Mouse (Mus musculus): Measurements from ENCODE around the gene Ndel1. TPM values are rescaled to one million over a fixed set of nuclear protein-coding genes. Genes with fewer than 3 reads are reported as not detected.

The Ndel1 gene
- polyA plus RNA-seq, 1 experiment from 2014 or later, result 70.3 TPM

DNA sequence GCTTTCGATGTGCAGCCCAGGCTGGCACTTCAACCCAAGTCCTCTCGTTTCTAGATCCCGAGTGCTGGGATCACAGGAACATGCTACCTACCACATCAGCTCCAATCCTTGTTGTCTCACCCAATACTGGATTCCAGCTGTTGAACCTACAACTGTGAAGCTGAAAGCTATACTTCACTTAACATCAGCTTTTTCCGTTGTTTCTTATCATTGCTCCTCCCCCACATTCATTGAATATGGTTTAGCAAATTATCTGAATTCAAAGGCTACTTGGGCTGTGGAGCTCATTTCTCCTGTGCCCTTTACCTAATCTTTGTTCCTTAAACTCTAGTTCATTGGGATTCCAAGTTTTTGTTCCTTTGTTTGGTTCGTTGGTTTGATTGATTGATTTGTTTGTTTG is 7.2 kb upstream of the Ndel1 start:
- POLR2A ChIA-PET, result no interaction called here
- CTCF ChIA-PET, result no interaction called here
- in situ Hi-C loops (cut with MboI; ENCODE audit: low pct_unique_long_range_greater_than_20kb), result loop anchor here (5.0 to 10.0 kb wide), 2 partner anchors 47 to 304 kb away; no protein-coding TSS in a partner anchor
- DNase-seq (ENCODE audit: low read depth, low spot score), result no peak
- TF ChIP-seq CTCF (IDR thresholded peaks at IDR 0.05), result no peak
- ATAC-seq, result no peak
- H3K27me3 ChIP-seq, result no peaks in the 10 kb centered on the region

DNA sequence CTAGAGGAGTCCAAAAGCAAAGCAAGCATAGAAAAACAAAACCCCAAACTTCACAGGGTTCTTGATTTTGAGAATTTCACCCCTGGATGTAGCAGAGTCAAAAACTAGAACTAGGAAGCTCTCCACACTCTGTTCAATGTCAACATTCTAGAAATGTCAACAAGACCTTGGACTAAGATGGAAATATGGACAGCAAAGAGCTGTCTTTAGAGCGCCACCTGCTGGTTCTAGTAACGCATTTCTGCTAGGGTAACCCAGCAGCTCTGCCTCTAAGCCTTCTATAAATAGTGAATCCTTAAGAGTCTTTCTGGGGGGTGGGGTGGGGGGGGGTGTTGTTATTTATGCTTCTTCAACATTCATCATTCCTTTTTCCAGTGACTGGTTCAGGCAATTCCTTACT is 3.2 kb upstream of the Ndel1 start:
- ChIA-PET POLR2A (interaction anchor here (1.1 to 1.2 kb wide), 2 partner anchors 21 to 61 kb away, joined by 3 to 4 read pairs; no protein-coding TSS in a partner anchor), CTCF (interaction anchor here (0.6 to 2.0 kb wide), 18 partner anchors 10 to 67 kb away, joined by 3 to 22 read pairs (median 4); no protein-coding TSS in a partner anchor)
- ATAC-seq (no peak), DNase-seq (ENCODE audit: low read depth, low spot score) (no peak)
- no peaks in the 10 kb centered on the region for H3K27me3 ChIP-seq
- peak; percentile 76 for TF ChIP-seq CTCF (IDR thresholded peaks at IDR 0.05)
- in situ Hi-C loops (cut with MboI; ENCODE audit: low pct_unique_long_range_greater_than_20kb), result loop anchor here (5.0 to 10.0 kb wide), 2 partner anchors 43 to 300 kb away; no protein-coding TSS in a partner anchor

DNA sequence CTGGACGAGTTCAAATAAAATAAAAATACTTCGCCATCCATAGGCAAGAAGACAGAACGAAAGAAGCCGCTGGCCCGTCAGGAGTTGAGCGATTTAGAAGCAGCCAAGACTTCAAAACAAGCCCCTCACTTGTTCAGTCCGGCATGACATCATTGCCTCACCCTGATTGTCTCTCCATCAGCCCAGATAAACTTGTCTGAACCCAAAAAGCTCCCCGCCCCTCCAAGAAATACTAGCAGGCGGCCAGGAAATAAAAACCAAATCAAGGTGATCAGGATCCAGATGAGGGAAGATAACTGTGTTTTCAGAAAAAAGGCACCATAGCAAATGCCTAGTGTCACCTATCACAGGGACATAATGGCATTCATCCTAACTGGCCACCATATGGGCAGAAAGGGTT is 381 bp downstream of the Ndel1 start:
- TF ChIP-seq CTCF (IDR thresholded peaks at IDR 0.05), result no peak
- DNase-seq (ENCODE audit: low read depth, low spot score) (no peak), ATAC-seq (no peak)
- no peaks in the 10 kb centered on the region for H3K27me3 ChIP-seq
- POLR2A ChIA-PET, result interaction anchor here (0.6 to 1.1 kb wide), 4 partner anchors 11 to 48 kb away, joined by 3 read pairs; no protein-coding TSS in a partner anchor
- CTCF ChIA-PET, result interaction anchor here (1.2 to 1.8 kb wide), 4 partner anchors 11 to 32 kb away, joined by 3 to 6 read pairs (median 4); no protein-coding TSS in a partner anchor
- in situ Hi-C loops (cut with MboI; ENCODE audit: low pct_unique_long_range_greater_than_20kb), result loop anchor here (10.0 kb wide), 1 partner anchor 296 kb away; no protein-coding TSS in a partner anchor

DNA sequence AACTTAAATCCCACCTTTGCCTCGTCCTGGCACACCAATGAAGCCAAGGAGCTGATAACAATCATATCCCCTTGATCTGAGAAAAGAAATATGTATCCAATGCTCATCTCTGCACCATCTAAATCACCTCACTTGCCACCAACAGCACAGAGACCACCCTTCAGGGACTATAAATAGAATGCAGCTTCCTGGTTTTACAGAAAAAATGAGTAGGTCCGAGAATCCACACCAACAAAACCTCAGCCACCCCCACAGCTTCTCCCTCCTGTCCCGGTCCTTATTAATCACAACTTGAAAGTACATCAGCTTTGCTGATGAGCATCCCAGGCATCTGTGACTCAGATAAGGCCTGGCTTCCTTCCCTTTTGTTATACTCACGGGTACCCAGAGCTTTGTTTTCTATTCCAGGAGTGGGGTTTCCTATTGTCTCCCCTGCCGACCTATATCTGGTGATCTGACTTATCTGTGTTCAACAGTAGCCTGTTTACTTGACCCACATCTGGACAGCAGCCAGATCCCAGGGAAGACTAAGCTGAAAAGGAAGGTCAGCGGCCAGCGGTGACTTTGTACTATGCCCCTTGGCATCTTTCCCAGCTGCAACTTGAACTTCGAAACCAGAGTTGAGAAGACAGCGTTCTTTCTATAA is 7.0 kb downstream of the Ndel1 start:
- in situ Hi-C loops (cut with MboI; ENCODE audit: low pct_unique_long_range_greater_than_20kb), result no loop called here
- H3K27me3 ChIP-seq, result no peaks in the 10 kb centered on the region
- DNase-seq (ENCODE audit: low read depth, low spot score) (no peak), ATAC-seq (no peak)
- no peak for TF ChIP-seq CTCF (IDR thresholded peaks at IDR 0.05)
- POLR2A ChIA-PET, result interaction anchor here (0.6 to 1.5 kb wide), 3 partner anchors 10 to 13 kb away, joined by 3 to 7 read pairs (median 7); no protein-coding TSS in a partner anchor
- CTCF ChIA-PET, result interaction anchor here (1.0 to 2.4 kb wide), 3 partner anchors 10 to 22 kb away, joined by 3 to 8 read pairs (median 4); no protein-coding TSS in a partner anchor

DNA sequence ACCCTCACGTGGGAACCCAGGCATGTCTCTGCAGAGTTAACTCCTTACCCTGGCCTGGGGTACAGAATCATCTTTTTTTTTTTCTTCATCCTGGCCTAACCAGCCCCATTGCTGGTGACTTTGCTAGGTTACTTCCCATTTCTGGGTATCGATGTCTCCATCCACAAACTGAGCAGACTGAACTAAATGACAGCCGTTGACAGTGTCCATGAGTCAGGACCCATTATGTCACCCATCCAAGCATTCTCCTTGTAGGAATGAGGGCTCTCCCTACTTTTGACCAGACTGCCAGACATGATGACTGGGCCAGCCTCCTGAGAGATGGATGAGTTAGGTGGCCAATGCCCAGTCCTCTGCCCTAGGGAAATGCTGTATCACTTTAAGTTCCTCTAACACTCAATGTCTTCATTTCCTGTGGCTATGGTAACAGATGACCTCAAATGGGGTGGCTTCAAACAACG is 8.0 kb downstream of the Ndel1 start:
- in situ Hi-C loops (cut with MboI; ENCODE audit: low pct_unique_long_range_greater_than_20kb), result no loop called here
- ChIA-PET POLR2A (no interaction called here), CTCF (interaction anchor here (1.1 kb wide), 1 partner anchor 11 kb away, joined by 3 read pairs; no protein-coding TSS in a partner anchor)
- no peaks in the 10 kb centered on the region for H3K27me3 ChIP-seq
- no peak for TF ChIP-seq CTCF (IDR thresholded peaks at IDR 0.05)
- ATAC-seq (no peak), DNase-seq (ENCODE audit: low read depth, low spot score) (no peak)

DNA sequence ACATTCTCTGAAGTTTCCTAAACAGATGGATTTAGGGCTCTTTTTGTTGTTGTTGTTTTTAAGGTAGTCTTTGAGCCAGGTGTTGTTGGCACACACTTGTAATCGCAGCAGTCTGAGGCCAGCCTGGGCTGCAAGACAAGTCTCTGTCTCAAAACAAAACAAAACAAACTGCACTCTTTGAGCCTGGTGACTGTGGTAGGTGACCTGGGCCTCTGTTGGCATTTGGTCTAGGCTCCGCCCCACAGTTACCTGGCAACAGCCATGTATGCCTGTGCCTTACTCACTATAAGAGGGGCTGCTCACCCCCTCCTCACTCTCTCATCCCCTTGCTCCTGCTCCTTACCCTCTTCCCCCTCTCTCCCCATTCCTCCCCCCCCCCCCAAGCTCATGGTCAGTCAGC is 9.4 kb downstream of the Ndel1 start:
- ChIA-PET POLR2A (no interaction called here), CTCF (no interaction called here)
- in situ Hi-C loops (cut with MboI; ENCODE audit: low pct_unique_long_range_greater_than_20kb), result no loop called here
- TF ChIP-seq CTCF (IDR thresholded peaks at IDR 0.05), result no peak
- no peak for ATAC-seq
- no peaks in the 10 kb centered on the region for H3K27me3 ChIP-seq
- DNase-seq (ENCODE audit: low read depth, low spot score), result no peak

DNA sequence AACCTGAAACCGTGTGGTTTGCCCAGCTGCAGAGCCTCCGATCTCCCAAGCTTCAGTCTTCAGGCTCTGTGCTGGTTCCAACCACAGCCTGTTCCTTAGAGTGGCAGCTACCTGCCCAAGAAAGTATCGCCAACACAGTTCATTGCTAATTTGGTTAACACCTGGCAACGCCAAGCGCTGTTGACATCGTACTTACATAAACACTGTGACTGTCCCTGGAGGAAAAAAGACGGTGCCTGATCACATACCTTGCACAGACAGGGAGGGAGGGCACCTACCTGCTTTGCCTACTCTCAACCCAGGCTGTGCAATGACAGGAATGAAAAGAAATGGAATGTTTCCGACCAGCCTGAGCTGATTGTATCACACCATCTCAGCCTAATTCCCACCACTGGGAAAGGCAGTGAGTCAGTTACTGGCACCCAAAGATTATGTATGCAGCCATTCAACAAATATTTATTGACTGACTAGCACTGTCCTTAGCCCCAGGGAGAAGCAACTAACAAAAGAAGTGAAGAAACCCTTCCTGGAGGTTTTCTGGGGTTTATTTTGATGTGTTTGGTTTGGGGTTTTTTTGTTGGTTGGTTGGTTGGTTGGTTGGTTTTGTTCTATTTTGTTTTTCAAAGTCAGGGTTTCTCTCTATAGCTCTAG is 11.6 kb downstream of the Ndel1 start:
- in situ Hi-C loops (cut with MboI; ENCODE audit: low pct_unique_long_range_greater_than_20kb), result no loop called here
- TF ChIP-seq CTCF (IDR thresholded peaks at IDR 0.05), result no peak
- peak; percentile 63 for ATAC-seq
- ChIA-PET POLR2A (interaction anchor here (0.8 kb wide), 1 partner anchor 12 kb away, joined by 3 read pairs; the partner anchor contains the start of gene Ndel1), CTCF (interaction anchor here (1.0 to 1.5 kb wide), 3 partner anchors 10 to 15 kb away, joined by 3 to 4 read pairs (median 4); partner anchors contain the start of gene Ndel1)
- no peaks in the 10 kb centered on the region for H3K27me3 ChIP-seq
- DNase-seq (ENCODE audit: low read depth, low spot score), result no peak

DNA sequence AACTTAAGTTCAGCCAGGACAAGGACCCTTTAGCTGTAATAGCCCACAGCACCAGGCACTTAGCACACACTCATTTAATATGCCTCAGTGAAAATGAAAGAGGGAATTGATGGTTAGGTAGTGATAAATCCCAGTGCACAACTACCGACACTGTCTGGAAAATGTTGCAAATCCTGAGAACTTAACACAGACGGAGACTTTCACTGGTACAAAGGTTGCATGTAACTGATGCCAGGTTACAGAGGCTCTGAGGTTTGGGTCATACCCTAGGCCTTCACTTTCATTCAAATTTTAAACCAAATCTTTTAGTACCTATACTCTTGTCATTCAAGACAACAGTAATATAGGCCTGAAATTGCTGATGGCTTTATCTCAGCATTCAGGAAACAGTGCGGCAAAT is 14.3 kb downstream of the Ndel1 start:
- DNase-seq (ENCODE audit: low read depth, low spot score) (no peak), ATAC-seq (no peak)
- no peaks in the 10 kb centered on the region for H3K27me3 ChIP-seq
- ChIA-PET CTCF (interaction anchor here (1.2 kb wide), 1 partner anchor 14 kb away, joined by 3 read pairs; no protein-coding TSS in a partner anchor), POLR2A (no interaction called here)
- TF ChIP-seq CTCF (IDR thresholded peaks at IDR 0.05), result no peak
- in situ Hi-C loops (cut with MboI; ENCODE audit: low pct_unique_long_range_greater_than_20kb), result no loop called here

DNA sequence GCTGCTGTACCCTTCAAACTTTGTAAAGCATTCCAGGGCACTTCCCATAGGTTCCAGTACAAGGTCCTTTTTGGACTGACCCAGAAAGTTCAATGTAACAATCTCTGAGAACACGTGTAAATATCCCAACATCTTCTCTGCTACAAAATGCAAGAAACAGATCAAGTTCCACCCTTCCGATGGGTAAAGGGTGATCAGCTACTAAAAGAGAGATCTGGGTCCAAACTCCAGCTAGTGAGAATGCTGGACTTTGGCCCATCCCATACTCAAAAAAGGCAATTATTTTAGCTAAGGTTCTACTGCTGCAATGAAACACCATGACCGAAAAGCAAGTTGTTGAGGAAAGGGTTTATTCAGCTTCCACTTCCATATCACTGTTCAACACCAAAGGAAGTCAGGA is 17.0 kb downstream of the Ndel1 start:
- no peak for TF ChIP-seq CTCF (IDR thresholded peaks at IDR 0.05)
- CTCF ChIA-PET, result interaction anchor here (3.9 kb wide), 1 partner anchor 20 kb away, joined by 22 read pairs; no protein-coding TSS in a partner anchor
- no peak for ATAC-seq
- in situ Hi-C loops (cut with MboI; ENCODE audit: low pct_unique_long_range_greater_than_20kb), result no loop called here
- DNase-seq (ENCODE audit: low read depth, low spot score), result no peak
- no peaks in the 10 kb centered on the region for H3K27me3 ChIP-seq
- POLR2A ChIA-PET, result interaction anchor here (1.0 to 1.5 kb wide), 3 partner anchors 10 to 20 kb away, joined by 3 to 7 read pairs (median 4); no protein-coding TSS in a partner anchor

DNA sequence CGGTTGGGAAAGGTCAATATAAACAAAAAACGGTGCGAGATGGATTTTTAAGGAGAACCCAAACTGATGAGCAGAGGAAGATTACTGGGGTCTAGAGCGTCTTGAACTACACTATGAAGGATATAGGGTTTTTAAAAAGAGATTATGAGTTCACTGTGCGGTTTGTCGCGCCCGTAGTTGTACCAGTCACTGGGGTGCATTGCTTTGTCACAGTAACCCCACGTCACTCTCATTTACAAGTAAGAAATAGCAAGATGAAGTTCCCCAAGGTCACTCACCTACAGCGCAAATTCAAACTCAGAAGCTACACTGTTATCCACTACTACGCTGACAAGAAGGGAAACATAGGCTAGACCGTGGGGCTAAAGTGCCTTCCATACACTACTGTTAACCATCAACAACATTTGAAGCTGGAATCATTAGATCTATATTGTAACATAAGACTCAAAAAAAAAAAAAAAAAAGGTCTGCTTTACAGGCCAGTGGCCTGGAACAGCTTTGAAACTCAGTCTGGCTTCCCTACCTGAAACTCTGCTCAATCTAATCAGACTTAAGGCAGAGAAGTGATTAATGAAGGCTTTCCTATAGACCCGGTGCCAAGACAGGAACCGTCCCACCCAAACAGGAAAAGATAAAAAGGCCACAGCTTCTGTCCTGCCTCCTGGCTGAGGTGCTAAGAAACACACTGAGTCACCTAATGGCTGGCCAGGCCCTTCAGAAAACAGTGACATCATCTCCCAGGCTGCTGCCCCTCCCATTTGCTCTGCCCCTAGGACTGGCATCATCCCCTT is 17.9 kb downstream of the Ndel1 start:
- no peak for TF ChIP-seq CTCF (IDR thresholded peaks at IDR 0.05)
- ChIA-PET POLR2A (interaction anchor here (0.5 to 2.3 kb wide), 8 partner anchors 11 to 1794 kb away, joined by 3 to 7 read pairs (median 6); partner anchors contain the start of genes Ndel1 and Slc25a11), CTCF (interaction anchor here (1.5 to 3.9 kb wide), 2 partner anchors 11 to 21 kb away, joined by 3 to 22 read pairs; no protein-coding TSS in a partner anchor)
- in situ Hi-C loops (cut with MboI; ENCODE audit: low pct_unique_long_range_greater_than_20kb), result no loop called here
- ATAC-seq (peak; percentile 29), DNase-seq (ENCODE audit: low read depth, low spot score) (no peak)
- no peaks in the 10 kb centered on the region for H3K27me3 ChIP-seq
